Mouse (Mus musculus) MEL (cell line): ENCODE data around the gene Usf1. TPM values are rescaled to one million over a fixed set of nuclear protein-coding genes. Genes with fewer than 3 reads are reported as not detected.

Experiments
- DNase-seq: peaks from one replicate; pipeline ENCODE4 v3.0.0; 2011; ENCODE audit warnings: low read depth, low spot score
- H3K27ac ChIP-seq: 2 replicates; pipeline ENCODE4 v1.5.1; 2012; ENCODE audit warnings: low read depth, mild to moderate bottlenecking, control low read depth, low read length, moderate library complexity; ENCODE audit not compliant: control insufficient read depth
- H3K27me3 ChIP-seq, 2 experiments: fragments of 150-350 bp in 1 of 2; sonication (generic) in 1 of 2; 2 replicates each; pipeline ENCODE4 v1.6.1; 2012; ENCODE audit warnings: low read length in 2 of 2, mild to moderate bottlenecking in 2 of 2, improper control_type of control experiment in 1 of 2, moderate library complexity in 1 of 2; ENCODE audit not compliant: insufficient read depth in 2 of 2, control insufficient read depth in 1 of 2
- H3K36me3 ChIP-seq, 2 experiments: 2 replicates each; pipeline ENCODE4 v1.6.1; 2012 to 2014; ENCODE audit warnings: low read length in 2 of 2, improper control_type of control experiment in 1 of 2, inconsistent platforms in 1 of 2, mild to moderate bottlenecking in 1 of 2; ENCODE audit not compliant: insufficient read depth in 2 of 2, control insufficient read depth in 1 of 2
- H3K4me1 ChIP-seq, 2 experiments: fragments of 150-350 bp in 1 of 2; sonication (generic) in 1 of 2; 2 replicates each; pipeline ENCODE4 v1.6.1; 2012; ENCODE audit warnings: low read length in 2 of 2, improper control_type of control experiment in 1 of 2, mild to moderate bottlenecking in 1 of 2; ENCODE audit not compliant: insufficient read depth in 2 of 2, control insufficient read depth in 1 of 2
- H3K4me3 ChIP-seq, 2 experiments: fragments of 150-350 bp in 1 of 2; sonication (generic) in 1 of 2; 2 replicates each; pipeline ENCODE4 v1.5.1; 2012; ENCODE audit warnings: low read depth in 2 of 2, low read length in 2 of 2, mild to moderate bottlenecking in 2 of 2, moderate library complexity in 2 of 2, control low read depth in 1 of 2, improper control_type of control experiment in 1 of 2; ENCODE audit not compliant: control insufficient read depth in 1 of 2, insufficient read depth in 1 of 2
- H3K79me2 ChIP-seq: 2 replicates; pipeline ENCODE4 v1.6.1; 2012; ENCODE audit warnings: mild to moderate bottlenecking, low read length, moderate library complexity; ENCODE audit not compliant: control insufficient read depth, poor library complexity, insufficient read depth
- H3K9ac ChIP-seq: 2 replicates; pipeline ENCODE4 v1.6.1; 2012; ENCODE audit warnings: low read depth, mild to moderate bottlenecking, control low read depth, low read length, moderate library complexity; ENCODE audit not compliant: control insufficient read depth, poor library complexity, severe bottlenecking
- H3K9me3 ChIP-seq: fragments of 150-350 bp; sonication (generic); replicated peaks from 2 replicates; pipeline ENCODE4 v1.6.1; 2012; ENCODE audit warnings: mild to moderate bottlenecking, low read length, improper control_type of control experiment, moderate library complexity; ENCODE audit not compliant: insufficient read depth
- BHLHE40 ChIP-seq: IDR thresholded peaks from 2 replicates; pipeline ENCODE4 v1.6.1; 2012; ENCODE audit warnings: low read depth, mild to moderate bottlenecking, inconsistent platforms, low read length, improper control_type of control experiment, borderline replicate concordance
- CHD1 ChIP-seq: IDR thresholded peaks from 2 replicates; pipeline ENCODE4 v1.6.1; 2012; ENCODE audit warnings: low read depth, mild to moderate bottlenecking, inconsistent platforms, low read length, improper control_type of control experiment
- GATA1 ChIP-seq: IDR thresholded peaks from 2 replicates; pipeline ENCODE4 v1.6.1; 2011; ENCODE audit warnings: low read depth, low read length, improper control_type of control experiment
- JUND ChIP-seq: IDR thresholded peaks from 2 replicates; pipeline ENCODE4 v1.6.1; 2011; ENCODE audit warnings: low read depth, mild to moderate bottlenecking, improper control_type of control experiment, low read length
- KAT2A ChIP-seq: conservative IDR thresholded peaks from 2 replicates; pipeline ENCODE4 v1.6.1; 2012; ENCODE audit warnings: low read depth, low read length, improper control_type of control experiment, inconsistent platforms
- MAZ ChIP-seq: IDR thresholded peaks from 2 replicates; pipeline ENCODE4 v1.6.1; 2012; ENCODE audit warnings: low read depth, mild to moderate bottlenecking, inconsistent platforms, low read length, improper control_type of control experiment
- MEF2A ChIP-seq: IDR thresholded peaks from 2 replicates; pipeline ENCODE4 v1.6.1; 2014; ENCODE audit warnings: low read depth, mild to moderate bottlenecking, inconsistent platforms, low read length, improper control_type of control experiment; ENCODE audit not compliant: poor library complexity, insufficient replicate concordance, severe bottlenecking; ENCODE audit errors: extremely low read depth
- NELFE ChIP-seq: IDR thresholded peaks from 2 replicates; pipeline ENCODE4 v1.6.1; 2011; ENCODE audit warnings: low read depth, low read length, improper control_type of control experiment
- POLR2A ChIP-seq, 2 experiments: IDR thresholded peaks; 2 replicates each; pipeline ENCODE4 v1.6.1; 2011 to 2012; ENCODE audit warnings: low read length in 2 of 2, mild to moderate bottlenecking in 2 of 2, control low read depth in 1 of 2, improper control_type of control experiment in 1 of 2, low read depth in 1 of 2, moderate library complexity in 1 of 2; ENCODE audit not compliant: control insufficient read depth in 1 of 2, insufficient read depth in 1 of 2, poor library complexity in 1 of 2
- SMC3 ChIP-seq: IDR thresholded peaks from 2 replicates; pipeline ENCODE4 v1.6.1; 2011; ENCODE audit warnings: low read depth, low read length, improper control_type of control experiment
- TAL1 ChIP-seq: IDR thresholded peaks from 2 replicates; pipeline ENCODE4 v1.6.1; 2012; ENCODE audit warnings: mild to moderate bottlenecking, inconsistent platforms, low read length, moderate library complexity, mixed read lengths
- TBP ChIP-seq: IDR thresholded peaks from 2 replicates; pipeline ENCODE4 v1.8.0; 2011; ENCODE audit warnings: low read depth, low read length, improper control_type of control experiment
- USF1 ChIP-seq: IDR thresholded peaks from 2 replicates; pipeline ENCODE4 v1.6.1; 2014; ENCODE audit warnings: low read depth, mild to moderate bottlenecking, inconsistent platforms, low read length, improper control_type of control experiment, moderate library complexity
- ZKSCAN1 ChIP-seq: IDR thresholded peaks from 2 replicates; pipeline ENCODE4 v1.6.1; 2012; ENCODE audit warnings: low read depth, mild to moderate bottlenecking, inconsistent platforms, low read length, improper control_type of control experiment, moderate library complexity
- ZMIZ1 ChIP-seq: IDR thresholded peaks from 2 replicates; pipeline ENCODE4 v1.6.1; 2012; ENCODE audit warnings: low read depth, mild to moderate bottlenecking, inconsistent platforms, low read length, improper control_type of control experiment, moderate library complexity
- ZNF384 ChIP-seq: IDR thresholded peaks from 2 replicates; pipeline ENCODE4 v1.6.1; 2012; ENCODE audit warnings: low read depth, mild to moderate bottlenecking, inconsistent platforms, low read length, improper control_type of control experiment
- polyA plus RNA-seq, 2 experiments: library from polyadenylated mRNA; stranded (reverse) in 1 of 2; unstranded in 1 of 2; fragments of >175 nt in 1 of 2; fragments of >200 nt in 1 of 2; gene quantifications; 2 replicates each; pipeline versions ENCODE4 v1.2.1 to v1.2.4; 2012; ENCODE audit warnings: low replicate concordance in 2 of 2, low read depth in 1 of 2; ENCODE audit not compliant: insufficient read length in 2 of 2, insufficient read depth in 1 of 2, missing spikeins in 1 of 2
- total RNA-seq: library from RNA; depleted of rRNA; stranded (reverse); fragments of 300-350 nt; gene quantifications from 2 replicates; pipeline ENCODE4 v1.2.3, GENCODE M21; 2012

The Usf1 gene
- total and polyA plus RNA-seq, 3 experiments: 55.0 to 56.0 TPM; not detected in 1

DNA sequence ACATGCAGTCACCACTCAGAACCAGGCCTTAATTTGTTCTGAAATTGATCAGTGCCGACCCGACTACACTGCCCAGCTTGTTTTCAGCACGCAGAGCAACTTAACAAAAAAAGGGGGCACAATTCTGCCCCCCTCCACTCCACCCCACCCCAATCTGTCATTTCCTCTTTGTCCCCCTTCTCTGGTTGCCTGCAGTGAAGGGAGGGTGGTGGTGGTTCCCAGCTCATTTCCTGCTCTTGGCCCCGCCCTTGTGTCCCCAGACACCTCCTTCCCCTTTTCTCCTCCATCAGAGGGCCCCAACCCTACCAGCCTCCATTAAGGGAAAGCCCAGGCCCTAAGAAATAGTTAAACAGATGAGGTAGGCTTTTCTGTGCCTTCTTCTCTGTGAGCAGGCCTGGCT, 21.0 kb upstream of the Usf1 start (continued):
- TF ChIP-seq ZNF384 (no peak), MEF2A (no peak)

DNA sequence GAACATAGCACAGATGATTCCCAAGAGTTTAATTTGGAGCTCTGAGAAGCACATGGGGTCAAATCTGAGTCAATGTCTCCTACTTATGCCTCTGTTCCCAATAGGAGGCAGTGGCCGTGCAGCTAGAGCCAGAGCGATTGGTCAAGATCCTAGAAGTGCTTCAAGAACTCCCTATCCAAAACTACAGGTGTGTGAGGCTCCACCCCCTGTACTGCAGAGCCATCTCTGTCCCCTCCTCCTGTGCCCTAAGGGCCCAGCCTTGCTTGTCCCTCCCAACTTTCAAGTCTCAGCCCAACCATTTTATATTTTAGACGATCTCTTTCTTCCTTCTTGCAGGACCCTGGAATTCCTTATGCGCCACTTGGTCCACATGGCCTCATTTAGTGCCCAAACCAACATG, 9.3 kb upstream of the Usf1 start:
- TF ChIP-seq USF1 (no peak), TAL1 (no peak), CHD1 (no peak), POLR2A (IDR thresholded peaks at IDR 0.05; ENCODE audit: control insufficient read depth in 1 of 2, insufficient read depth in 1 of 2, low read depth in 1 of 2, low read length in 2 of 2, poor library complexity in 1 of 2) (no peak), KAT2A (no peak), MEF2A (no peak), ZKSCAN1 (no peak), TBP (no peak), BHLHE40 (no peak), NELFE (no peak), GATA1 (no peak), SMC3 (no peak)
- TF ChIP-seq, all 39 proteins: peak for 0
- peaks cover 0 to 4% of the 10 kb centered on the region in 2 experiments; a peak in 1 of 4 replicates for H3K36me3 ChIP-seq
- DNase-seq: no peak
- no peak overlapping the region for H3K27ac ChIP-seq
- H3K4me3 ChIP-seq: no peak overlapping the region
- no peak overlapping the region for H3K9ac ChIP-seq
- no peaks in the 10 kb centered on the region for H3K27me3 ChIP-seq
- no peaks in the 10 kb centered on the region for H3K79me2 ChIP-seq
- H3K9me3 ChIP-seq: no peaks in the 10 kb centered on the region
- H3K4me1 ChIP-seq: no peaks in the 10 kb centered on the region

- Histone ChIP-seq H3K9ac (no peak overlapping the region), H3K27me3 (no peaks in the 10 kb centered on the region), H3K4me1 (no peaks in the 10 kb centered on the region), H3K4me3 (no peak overlapping the region), H3K9me3 (no peaks in the 10 kb centered on the region), H3K27ac (no peak overlapping the region), H3K36me3 (peaks cover 0 to 4% of the 10 kb centered on the region in 2 experiments; a peak in 1 of 4 replicates), H3K79me2 (no peaks in the 10 kb centered on the region)
- TF ChIP-seq JUND (no peak), USF1 (no peak), MAZ (no peak), ZNF384 (no peak), POLR2A (IDR thresholded peaks at IDR 0.05; ENCODE audit: control insufficient read depth in 1 of 2, insufficient read depth in 1 of 2, low read depth in 1 of 2, low read length in 2 of 2, poor library complexity in 1 of 2) (no peak), KAT2A (no peak), ZMIZ1 (no peak)
- no peak for DNase-seq
Observed at GRCm38 (mm10) chr1:171402991-171403390, 8.1 kb upstream of the Usf1 start.
